Mouse (Mus musculus) heart, adult 9 months (tissue): Measurements from ENCODE around the gene Bpnt1.
"Not testable (repeated sequence)": the region's sequence is repeated elsewhere in the genome, so short reads cannot be mapped to it uniquely, and the experiment has no call there.

Source experiments
- DNase-seq, 2 experiments: peaks; one replicate each; pipeline ENCODE4 v3.0.0; 2022; ENCODE audit warnings: low spot score in 2 of 2

Gene Bpnt1

DNA sequence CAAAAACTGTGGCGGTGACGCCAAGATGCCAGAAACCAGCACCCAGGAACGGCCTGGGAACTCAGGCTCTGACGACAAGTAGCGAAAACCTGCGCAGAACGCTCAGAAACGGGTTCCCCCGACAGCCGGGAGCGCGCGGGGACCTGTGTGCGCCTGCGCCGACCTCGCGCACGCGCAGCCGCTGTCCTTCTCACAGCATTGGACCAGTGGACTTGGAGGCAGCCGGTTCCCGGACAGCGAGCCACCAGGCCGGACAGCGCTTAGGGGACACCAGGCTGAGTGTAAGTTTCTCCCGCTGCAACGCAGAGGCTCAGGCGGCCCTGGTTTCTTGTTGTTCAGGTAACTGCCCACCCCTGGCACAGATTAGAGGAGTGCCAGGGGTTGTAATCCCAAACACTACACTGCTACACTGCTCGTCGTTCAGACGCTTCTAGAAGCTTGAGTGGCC is at the start of gene Bpnt1:
Bpnt1 (plus strand) TSS at position 167 of the 448 bp plus-strand sequence.
- peak; percentile 89 to 95 for DNase-seq

DNA sequence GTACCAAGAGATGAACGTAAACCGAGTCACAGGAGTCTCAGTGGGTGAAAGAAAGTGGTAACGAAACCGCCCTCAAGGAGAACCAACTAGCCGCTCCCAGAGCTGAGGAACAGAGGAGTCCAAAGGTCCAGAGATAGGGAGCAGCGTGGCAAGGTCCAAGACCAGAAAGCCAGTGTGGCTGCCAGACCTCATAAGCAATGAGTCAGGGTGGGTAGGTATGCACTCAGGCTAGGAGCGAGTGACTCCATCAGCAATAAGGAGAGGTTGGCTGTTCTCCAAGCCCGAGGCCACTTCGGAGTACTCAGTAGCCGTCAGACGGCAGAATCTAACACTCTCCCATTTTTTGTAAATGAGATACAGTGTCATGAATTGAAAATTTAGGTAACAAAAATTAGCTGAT is 49.1 kb upstream of the Bpnt1 start:
- no peak for DNase-seq

- DNase-seq = no peak
These were observed 48.7 kb upstream of the Bpnt1 start for GRCm38 (mm10) chr1:185283247-185283646.

DNA sequence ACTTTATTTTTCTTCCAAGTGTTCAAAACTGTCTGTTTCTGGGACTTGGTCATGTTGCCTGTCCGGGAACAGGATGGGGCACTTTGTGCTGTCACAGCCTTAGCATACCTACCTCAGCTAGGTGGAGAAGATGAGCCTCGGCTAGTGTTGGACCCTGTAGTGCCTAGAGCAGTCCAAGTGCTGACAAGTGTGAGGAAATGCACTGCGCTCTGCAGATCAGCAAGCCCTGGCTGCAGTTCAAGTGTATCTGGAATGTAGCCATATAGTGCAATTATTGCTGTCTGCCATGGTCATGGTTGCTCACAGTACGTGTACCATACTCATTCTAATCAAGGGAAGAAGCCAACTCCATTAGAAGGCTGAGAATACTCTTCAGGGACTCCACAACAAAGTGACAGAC is 47.2 kb upstream of the Bpnt1 start:
- DNase-seq = peak; percentile 49 to 74

DNA sequence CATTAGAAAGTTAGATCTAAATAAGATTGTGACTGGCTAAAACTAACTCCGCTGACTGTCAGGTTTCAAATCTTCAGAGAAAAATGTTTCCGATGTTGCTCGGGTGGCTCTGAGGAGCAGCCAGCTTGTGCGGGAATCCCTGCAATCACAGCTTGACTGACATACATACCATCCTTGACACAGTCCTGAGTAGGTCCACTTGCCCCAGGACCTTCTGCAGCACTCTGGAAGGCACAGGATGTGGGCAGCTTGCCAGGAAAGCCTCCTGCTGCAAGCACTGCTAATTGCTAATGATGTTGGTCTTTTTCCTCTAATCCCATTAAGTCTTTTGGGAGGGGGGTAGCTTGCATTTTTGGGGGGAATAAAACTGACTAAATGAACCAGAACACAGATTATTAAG is 46.8 kb upstream of the Bpnt1 start:
- peak; percentile 27 to 33 for DNase-seq

DNA sequence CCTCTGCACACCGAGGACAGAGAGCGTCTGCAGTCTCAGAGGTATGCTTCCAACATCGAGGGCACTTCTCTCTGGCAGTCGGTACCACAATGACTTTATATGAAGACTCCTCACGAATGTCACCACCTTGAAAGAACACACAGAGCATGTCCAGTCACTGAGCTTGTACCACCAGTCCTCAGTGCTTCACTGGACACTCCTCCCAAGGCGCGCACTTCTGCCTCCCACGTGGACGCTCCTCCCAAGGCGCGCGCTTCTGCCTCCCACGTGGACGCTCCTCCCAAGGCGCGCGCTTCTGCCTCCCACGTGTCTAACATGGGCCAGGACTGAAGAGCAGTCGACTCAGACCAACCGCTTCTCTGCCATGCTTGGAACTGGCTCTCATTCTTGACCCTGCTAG is 44.9 kb upstream of the Bpnt1 start:
- no peak for DNase-seq

- DNase-seq = peak in 1 of 2 experiments; percentile 27
These were observed 42.7 kb upstream of the Bpnt1 start for GRCm38 (mm10) chr1:185289231-185289630.

DNA sequence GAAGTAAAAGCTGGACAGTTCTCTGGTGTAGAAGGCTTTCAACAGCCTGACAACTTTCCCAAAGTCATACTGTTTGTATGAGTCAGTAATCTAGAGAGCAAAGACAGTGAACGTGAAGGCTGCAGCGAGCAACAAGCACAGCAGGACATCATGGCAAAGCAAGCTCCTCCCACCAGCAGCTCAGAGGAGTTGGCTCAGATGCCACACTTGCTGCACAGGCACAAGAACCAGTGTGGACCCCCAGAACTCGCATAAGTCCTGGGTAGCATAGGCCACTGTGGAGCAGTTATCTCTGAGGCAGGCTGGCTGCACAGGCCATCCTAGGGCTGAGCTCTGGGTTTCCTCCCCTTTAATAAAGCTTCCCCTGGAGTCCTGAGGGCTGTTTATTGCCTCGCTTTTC is 40.6 kb upstream of the Bpnt1 start:
- DNase-seq = no peak

DNA sequence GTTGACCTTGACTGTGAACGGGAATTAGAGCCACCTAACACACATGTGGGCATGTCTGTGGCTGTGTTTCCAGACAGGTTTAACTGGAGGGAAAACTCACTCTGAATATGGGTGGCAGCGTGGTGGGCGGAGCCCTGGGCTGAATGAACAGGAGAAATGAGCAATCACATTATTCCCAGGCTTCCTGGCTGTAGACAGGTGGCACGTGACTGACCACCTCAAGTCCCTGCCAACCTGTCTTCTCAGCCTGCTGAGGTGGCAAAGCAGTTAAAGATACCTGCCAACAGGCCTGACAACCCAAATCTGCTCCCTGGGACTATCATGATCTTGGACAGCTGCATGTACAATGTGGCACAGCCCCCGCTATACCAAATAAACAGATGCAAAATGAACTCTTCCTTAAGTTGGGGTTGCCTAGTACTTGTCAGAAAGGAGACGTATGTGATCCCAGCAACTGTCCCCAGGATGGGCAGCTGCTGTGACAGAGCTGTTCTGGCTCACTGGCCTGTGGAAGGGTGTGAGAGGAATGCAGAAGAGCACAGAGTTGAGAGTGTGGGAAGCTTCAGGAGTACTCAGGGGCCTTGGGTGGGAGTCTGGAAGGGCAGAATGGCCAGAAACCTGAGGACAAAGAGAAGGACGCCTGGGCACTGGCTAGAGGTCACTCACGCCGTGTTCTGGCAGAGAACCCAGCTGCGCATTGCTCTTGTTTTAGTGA is 39.1 kb upstream of the Bpnt1 start:
- no peak for DNase-seq

- no peak for DNase-seq
These were observed 35.1 kb upstream of the Bpnt1 start for GRCm38 (mm10) chr1:185296850-185297249.

DNA sequence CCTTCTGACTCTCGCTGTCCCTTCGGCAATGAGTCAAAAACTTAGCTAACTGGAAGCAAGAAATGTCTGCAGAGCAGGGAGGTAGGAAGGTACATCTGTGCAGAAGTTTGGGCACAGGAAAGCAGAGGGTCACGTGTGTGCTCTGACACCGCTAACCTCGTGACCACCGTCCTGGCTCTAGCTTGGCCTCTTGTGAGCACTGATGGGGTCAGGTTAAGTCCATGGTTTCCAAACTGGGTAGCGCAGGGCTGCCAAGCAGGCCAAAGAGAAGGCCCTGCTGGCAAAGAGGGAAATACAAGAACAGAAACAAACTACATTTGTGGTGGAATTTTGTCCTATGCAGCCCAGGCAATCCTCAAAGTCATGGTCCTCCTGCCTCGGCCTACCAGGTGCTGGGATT is 33.5 kb upstream of the Bpnt1 start:
- DNase-seq = peak; percentile 10 to 12

- no peak for DNase-seq
These were observed 29.1 kb upstream of the Bpnt1 start for GRCm38 (mm10) chr1:185302816-185303215.

DNA sequence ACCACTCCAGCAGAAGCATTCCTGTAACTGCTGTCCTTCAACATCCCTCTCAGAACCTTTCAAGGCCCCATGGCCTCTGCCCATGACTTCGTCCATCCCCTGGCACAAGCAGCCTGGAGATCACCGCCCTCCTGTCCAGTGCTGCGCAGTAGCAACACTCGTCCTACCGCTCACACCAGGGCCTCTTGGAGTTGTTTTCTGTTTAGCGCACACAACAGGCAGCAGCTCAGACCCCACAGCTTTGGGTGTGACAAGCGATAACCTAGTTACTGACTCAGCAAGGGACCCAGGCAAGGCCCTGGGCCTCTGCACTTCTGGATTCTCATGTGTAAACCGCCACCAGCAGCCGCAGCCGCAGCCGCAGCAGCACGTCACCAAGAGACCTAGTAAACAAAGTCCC is 25.1 kb upstream of the Bpnt1 start:
- DNase-seq = no peak

- DNase-seq = no peak
These were observed 24.3 kb upstream of the Bpnt1 start for GRCm38 (mm10) chr1:185307645-185308044.

DNA sequence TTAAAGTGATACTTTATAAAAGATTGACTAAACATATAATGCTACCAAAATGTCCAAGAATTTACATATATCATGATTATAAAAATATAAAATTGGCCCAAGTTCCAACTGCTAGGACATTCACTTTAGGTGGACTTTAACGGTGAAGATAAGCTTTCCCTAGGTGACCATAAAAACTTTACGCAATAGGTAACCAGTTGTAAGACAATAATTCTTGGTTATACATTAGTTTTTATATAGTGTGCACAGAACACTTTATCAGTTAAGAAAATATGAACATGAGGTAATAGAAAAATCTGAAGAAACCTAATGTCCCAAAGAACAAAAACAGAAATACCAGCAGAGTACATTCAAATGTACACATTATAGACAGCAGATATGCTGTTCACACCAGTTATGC is 23.6 kb upstream of the Bpnt1 start:
- no peak for DNase-seq

GRCm38 (mm10) chr1:185308908-185309307 is 23.0 kb upstream of the Bpnt1 start:
- DNase-seq = peak; percentile 58 to 61

- DNase-seq = peak in 1 of 2 experiments; percentile 14
These were observed 20.0 kb upstream of the Bpnt1 start for GRCm38 (mm10) chr1:185311949-185312348.

GRCm38 (mm10) chr1:185314546-185314945 is 17.4 kb upstream of the Bpnt1 start:
- DNase-seq = no peak

GRCm38 (mm10) chr1:185315846-185316568 is 15.9 kb upstream of the Bpnt1 start:
- no peak for DNase-seq

- not testable (repeated sequence) for DNase-seq
These were observed 4.1 kb upstream of the Bpnt1 start for GRCm38 (mm10) chr1:185327754-185328345.

GRCm38 (mm10) chr1:185328721-185329610 is 3.0 kb upstream of the Bpnt1 start, which contains the start of gene Iars2:
Gene Iars2 (minus strand): TSS chr1:185329396.
- DNase-seq = peak; percentile 91

GRCm38 (mm10) chr1:185329851-185330250 is 2.1 kb upstream of the Bpnt1 start:
- DNase-seq = no peak
